Mouse (Mus musculus) lung, postnatal 36 days (tissue): ENCODE results near the gene Usp29.
"Not testable (repeated sequence)": the region's sequence is repeated elsewhere in the genome, so short reads cannot be mapped to it uniquely, and the experiment has no call there.

Source experiments
- DNase-seq: peaks from one replicate; pipeline ENCODE4 v3.0.0; 2022; ENCODE audit warnings: mixed read lengths

Usp29 gene

DNA sequence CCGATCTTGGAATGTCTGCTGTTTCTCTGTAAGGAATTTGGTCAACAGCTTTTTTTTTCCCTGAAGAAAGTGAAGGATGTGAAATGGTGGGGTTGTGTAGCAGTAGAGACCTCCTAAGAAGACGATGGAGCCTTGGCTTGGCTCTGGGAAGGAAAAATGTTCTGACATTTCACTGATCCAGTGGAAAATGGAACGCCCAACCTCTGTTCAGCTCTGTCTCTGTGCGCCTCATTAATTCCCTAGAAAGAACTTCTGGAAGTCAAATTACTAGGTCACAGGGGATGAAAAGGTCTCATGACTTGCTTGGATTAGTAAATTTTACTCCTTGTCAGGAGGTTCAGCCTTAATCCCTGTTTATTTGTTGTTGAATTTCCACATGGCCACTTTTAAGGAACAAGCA, 92.3 kb downstream of the Usp29 start:
- peak; percentile 15 for DNase-seq

DNA sequence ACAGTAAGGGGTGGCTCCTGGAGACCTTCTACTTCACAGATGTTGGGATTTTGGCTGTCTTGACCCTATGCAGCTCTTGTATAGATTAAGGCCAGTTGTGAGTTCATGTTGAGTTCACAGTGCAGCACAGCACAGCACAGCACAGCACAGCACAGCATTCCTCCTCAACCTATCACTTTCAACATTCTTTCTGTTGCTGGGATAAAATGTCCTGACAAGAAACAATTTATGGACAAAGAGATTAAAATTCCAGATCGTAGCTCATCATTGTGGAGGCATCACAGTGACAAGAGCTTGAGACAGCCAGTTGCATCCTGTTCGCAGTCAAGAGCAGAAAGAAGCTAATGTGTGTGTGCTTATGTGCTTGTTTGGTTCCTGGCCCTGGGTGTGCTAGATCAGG, 93.3 kb downstream of the Usp29 start:
- no peak for DNase-seq

DNA sequence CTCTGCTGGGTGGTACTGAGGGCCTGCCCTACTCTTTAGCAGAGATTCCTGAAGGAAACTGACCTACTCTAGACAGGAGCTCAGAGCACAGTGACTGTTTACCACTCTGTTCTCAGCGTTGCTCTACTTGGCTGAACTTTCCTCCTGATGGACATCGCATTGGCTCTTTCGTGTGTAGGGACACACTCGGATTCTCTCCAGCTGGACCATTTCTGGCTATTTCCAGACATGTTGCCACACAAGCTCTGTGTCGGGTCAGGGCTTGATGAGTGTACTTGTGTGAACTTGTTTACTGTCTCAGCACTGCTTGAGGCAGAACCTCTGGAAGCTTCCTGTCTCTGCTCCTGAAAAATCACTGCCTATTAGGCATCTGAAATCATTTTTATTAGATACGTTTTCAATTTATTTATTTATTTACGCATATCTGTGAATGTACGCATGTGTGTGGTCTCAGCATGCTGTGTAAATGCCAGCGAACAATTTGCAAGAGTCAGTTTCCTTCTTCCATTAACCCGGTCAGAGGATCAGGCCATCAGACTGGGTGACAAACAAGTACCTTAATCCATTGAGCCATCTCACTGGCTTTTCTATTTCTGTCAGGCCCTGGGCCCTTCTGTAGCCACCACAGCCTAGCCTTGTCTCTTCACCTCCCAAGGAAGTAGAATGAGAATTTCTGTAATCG, 95.7 kb downstream of the Usp29 start:
- peak; percentile 67 for DNase-seq

DNA sequence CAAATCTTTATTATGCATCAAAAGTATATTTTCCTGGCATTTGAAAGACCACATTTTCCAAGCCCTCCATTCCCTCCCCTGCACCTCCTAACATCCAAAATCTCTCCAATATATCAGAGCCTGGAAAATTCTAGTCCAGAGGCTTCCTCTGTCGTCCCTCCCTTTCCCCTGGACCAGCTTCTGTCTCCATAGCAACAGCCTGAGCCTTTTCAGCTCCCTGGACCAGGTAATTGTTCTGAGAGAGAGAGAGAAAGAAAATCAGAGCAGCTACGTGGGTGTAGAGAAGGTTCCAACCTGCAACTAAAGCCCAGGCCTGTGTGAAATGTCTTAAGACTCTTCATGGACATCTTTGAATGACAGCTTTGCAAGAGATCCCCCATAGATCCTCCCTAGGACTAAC, 98.8 kb downstream of the Usp29 start:
- DNase-seq = no peak

DNA sequence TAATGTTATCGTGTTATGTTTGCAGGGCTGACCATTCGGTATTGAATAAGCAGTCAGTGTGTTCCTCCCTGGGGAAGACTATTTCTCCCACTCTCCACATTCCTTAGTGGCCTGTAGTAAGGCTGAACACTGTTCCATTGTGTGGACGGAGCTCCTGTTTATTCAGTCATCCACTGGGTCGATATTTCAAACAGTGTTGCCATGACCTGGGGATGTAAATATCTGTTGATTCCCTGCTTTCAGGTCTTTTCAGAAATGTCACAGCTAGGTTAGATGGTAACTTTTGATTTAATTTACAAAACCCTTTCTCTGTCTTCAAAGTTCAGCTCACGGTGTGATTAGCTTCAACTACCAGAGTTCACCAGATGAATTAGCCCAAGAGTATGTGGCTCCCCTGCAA, 104.6 kb downstream of the Usp29 start:
- no peak for DNase-seq

DNA sequence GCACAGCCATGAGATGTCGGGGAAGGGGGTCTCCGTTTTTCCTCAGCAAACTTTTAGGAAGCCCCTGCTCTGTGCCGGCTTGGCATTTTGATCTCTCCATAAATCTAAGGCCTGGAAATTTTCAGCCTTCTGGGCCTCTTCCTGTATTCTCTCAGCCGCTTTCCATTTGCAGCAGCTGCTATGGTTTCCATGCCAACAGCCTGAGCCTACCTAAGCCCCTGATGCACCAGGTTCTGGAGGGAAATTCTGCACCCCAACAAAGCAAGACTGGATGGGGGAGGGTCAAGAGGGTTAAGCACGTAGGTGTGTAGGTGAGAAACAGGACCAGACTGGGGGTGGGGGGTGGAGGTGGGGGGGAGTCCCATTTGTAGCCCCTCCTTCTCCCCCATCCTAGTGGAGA, 105.0 kb downstream of the Usp29 start:
- DNase-seq = no peak

DNA sequence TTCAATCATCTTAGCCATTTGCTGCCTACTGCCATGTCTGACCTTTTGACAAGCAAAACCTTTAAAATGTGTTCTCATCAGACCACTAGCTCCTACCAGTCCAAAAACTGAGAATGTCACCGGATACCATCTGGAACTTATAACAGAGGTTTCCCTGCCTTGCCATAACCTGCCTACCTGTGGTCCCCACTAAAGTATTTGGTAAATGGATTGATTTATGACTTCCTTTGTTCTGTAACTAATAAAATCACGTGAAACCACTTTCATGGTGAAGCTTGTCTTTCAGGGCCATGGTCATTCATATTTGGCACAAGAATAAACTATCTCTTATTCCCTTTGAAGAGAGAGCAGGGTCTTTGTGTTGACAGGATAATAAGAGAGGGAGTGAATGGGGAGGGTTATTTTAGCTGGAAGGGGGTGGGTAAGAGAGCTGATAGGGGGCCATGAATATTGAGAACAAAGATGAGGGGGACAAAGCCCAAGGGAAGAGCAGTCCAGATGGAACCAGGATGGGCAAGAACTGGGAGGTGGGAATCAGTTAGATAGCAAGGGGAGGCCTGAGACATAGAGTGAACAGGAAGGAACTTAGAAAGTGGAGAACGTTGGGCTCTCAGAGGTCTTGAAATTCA, 107.0 kb downstream of the Usp29 start:
- DNase-seq = no peak

DNA sequence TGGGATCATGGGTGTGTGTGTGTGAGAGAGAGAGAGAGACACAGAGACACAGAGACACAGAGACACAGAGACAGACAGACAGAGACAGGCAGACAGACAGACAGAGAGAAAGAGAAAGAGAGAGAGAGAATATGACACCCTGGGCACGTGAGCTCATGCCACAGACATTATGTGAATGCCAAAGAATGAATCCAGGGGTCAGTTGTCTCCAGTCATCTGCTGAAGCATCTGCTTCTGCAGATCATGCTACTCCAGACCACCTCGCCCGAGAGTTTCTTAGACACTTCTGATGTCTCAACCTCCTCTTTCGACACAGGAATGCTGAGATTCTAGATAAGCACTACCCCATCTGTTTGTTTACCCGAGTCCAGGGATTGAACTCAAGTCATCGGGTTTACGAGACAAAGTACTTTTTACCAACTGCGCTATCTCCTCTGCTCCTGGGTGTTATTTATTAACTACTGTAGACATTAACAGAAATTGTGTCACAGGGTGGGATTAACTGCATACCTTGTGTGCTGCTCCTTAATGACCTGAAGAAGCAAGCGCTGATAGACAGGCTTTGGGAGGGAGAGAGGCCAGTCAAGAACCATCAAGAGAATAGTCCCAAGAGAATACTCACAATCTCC, 107.7 kb downstream of the Usp29 start:
- DNase-seq = no peak

DNA sequence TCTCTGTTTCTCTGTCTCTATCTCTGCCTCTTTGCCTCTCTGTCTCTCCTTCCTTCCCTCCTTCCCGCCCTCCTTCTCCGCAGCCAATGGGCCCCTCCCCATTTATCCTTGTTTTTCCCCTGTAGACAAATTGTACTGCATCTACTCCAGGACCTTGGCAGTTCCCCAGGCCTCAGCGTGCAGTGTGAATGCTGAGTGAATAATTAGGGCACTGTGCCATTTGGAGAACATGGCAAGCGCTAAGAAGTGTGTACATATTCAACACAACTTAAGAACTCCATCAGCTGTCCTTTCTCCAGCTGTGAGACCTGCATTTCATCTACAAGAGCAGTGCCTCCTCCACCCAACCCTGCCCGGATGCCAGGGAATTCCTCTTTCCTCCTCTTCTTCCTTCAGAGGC, 110.5 kb downstream of the Usp29 start:
- no peak for DNase-seq

DNA sequence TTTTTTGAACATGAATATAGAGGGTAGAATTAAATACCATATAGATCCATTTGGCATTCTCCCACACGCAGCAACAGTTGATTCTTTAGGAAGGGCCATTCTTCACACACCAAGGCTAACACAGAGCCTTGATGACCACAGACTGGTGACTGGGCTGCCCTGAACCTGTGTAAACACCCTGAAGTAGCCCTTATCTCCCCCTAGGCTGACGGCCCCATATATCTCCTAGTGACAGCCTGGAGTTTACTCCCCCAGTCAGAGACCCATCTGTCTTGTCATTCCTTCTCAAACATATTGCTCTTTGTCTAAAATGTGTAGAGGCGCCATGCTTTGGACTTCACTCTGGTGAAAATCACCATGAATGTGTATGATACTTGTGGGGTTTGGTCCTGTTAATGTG, 119.1 kb downstream of the Usp29 start:
- no peak for DNase-seq

DNA sequence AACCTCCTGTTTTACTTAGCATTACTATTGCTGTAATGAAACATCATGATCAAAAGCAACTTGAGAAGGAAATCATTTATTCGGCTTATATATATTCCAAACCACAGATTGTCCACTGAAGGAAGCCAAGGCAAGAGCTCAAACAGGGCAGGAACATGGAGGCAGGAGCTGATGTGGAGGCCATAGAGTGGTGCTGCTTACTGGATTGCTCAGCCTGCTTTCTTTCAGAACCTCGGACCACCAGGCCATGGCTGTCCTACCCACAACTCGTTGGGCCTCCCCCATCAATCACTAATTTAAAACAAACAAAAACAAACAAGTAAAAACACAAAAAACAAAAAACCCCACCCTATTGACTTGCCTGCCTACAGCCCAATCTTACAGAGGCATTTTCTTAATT, 119.9 kb downstream of the Usp29 start:
- DNase-seq = no peak

DNA sequence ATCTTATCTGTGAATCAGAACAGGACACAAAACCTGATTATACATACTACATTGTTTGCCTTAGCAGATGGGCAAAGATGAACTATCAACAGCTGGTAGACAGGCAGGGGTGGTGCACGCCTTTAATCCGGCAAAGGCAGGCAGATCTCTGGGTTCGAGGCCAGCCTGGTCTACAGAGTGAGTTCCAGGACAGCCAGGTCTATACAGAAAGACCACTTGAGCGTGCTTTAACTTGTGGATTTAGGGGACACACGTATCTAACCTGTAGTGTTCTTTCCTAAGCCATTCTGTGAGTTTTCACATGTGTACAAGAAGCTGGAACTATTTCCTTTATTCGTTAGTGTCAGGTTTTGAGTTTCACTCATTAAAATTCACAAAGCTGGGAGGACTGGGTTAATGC, 120.9 kb downstream of the Usp29 start:
- no peak for DNase-seq

DNA sequence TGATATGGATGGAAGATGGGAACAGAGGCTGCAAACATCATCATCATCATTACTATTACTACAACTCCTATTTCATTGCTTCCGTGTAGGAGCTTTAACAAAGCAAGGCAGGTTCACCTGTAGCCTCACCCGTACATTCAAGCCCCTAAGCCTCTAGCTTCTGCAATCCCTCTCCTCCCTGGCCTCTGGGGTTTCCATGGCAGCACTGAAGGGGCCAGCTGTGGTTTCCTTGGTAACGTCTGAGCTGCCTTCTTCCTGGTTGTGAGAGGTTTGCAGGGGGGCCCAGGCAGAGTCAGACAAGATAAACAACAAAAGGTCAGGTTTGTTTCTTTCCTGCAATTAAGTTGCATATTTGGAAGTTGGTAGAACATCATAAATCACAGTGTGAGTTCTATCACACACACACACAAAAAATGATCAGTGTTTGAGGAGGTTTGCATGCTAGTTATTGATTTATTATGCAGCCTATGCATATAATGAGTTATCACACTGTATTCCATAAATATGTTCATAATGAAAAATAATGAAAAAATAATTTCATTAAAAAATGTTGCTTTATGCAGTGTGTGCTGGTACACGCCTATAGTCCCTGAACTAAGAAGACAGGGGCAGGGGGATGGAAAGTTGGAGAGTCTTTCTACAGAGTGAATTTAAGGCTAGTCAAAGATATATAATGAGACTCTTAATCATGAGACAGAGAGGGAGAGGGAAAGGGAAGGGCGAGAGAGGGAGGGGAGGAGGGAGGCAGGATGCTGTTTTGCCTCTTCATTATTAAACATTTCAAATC, 121.5 kb downstream of the Usp29 start:
- no peak for DNase-seq

DNA sequence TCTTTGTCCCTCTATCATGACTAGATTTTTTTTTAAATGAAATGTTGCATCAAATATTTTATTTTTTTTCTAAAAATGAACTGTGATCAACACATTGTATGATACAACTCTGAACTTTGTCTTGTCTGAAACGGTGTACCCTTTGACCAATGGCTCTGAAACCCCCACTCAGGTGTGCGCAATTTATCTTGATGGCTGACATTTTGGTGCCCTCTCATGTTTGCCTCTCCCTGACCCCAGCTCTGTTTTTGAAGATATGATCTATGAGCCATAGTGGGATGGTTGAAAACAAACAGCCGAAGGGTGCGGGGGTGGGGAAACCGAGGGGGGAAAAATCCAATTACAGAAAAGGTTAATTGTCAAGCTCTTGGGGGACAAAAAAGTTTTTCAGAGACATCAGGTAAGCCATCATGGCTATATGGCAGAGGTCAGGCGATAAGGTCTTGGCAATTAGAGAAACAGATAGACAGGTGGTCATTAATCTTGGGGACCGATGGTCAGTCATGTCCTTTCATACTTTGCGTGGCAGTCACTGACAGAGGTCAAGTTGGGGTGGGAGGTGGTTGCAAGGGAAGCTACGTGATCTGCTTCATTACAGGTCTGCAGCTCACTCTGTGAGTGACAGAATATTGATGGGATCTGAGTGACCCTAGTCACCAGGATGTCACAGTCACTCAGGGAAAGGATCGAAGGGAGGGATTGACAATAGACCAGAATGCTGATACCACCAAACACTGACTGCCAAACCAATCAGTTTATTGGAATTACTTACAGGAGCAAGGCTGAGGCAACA, 125.4 kb downstream of the Usp29 start:
- DNase-seq = no peak

DNA sequence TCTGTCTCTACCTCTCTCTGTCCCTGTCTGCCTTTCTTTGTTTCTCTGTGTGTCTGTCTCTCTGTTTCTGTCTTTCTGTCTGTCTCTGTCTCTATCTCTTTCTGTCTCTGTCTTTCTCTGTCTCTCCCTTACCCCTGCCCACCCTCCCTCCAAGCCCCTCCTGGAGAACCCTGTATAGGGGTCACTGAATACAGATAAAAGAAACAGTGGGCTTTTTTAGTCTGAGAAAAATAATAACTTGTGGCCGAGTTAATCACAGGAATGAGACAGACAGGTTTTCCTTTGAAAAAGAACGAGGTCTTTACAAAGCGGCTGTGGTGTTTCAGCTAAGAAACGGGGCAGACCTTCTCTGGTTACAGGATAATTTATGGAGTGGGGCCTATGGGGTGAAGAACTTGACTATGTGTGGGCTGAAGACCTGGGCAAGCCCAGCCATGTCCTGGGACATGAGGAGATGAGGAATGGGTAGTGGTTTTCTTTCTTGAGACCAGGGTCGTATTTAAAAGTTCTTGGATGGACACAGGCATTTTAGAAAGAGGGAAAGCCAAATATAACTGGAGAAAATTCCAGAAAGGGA, 128.4 kb downstream of the Usp29 start:
- no peak for DNase-seq

DNA sequence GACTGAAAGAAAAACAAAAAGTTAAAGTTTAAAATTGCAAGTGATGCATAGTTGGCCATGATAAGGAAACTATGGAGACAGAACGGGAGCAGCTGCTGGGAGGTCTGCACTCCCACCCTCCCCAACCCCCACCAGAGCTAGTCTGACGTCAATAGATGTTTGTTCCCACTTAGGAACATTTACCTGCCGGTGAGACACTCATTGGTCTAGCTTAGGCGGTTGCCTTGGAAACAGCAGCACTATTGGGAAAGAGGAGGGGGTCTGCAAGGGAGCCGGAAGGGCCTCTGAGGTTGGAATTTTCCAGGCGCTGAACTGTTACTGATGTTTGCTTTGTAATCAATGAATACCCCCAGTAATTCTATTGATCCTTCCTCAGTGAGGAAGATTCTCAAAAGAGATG, 130.3 kb downstream of the Usp29 start:
- DNase-seq = no peak

DNA sequence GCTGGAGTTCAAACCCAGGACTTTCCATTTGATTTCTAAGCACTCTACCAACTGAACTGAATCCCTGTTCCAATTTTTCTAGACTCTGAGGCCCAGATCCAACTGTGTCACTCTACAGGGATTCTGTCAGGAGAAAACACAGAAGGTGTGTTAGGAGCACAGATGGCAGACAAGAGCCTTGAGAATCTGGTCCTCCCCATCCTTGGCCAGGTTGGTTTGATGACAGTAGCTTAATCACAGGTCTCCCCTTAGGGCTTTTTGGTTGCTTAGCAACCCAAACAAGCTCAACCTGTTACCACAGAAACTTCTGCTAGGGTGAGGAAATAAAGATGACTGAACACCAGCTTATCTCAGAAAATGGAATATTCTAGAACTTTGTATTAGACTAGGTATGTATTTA, 136.0 kb downstream of the Usp29 start:
- no peak for DNase-seq

DNA sequence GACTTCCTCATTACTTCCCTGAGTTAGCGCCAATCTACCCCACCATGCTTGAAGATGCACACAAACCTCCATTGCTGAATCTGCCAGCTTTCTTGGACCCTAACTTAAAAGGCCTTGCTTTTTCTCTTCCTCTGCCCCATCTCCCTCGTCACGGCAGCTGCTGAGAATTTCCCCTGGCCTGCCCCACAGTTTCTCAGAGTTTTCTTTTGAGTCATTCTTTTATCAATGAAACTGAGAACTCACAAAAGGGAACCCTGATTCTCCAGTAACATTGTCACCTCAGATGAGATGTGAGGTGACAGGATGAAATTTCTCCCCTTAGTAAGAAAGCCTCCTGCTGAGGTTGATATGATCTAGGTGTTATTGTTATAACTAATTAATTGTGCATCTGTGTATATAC, 138.5 kb downstream of the Usp29 start:
- DNase-seq = no peak

DNA sequence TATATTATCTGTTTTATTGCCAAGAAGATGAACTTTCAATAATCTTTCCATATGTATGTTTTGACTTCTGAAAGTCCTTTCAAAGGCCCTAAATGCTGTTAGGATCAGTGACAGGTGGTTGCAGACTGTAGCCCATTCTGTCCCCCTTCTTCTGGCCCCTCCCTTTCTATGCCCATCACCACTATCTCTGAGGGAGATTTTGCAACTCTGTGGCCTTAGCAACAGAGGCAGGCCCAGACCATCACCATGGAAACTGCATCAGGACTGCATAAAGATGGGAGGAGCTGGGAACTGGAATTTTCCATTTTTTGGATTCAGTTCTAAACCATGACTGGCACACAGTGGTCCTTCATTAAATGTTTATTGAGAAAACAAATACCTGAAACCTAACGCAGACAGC, 139.2 kb downstream of the Usp29 start:
- DNase-seq = no peak

DNA sequence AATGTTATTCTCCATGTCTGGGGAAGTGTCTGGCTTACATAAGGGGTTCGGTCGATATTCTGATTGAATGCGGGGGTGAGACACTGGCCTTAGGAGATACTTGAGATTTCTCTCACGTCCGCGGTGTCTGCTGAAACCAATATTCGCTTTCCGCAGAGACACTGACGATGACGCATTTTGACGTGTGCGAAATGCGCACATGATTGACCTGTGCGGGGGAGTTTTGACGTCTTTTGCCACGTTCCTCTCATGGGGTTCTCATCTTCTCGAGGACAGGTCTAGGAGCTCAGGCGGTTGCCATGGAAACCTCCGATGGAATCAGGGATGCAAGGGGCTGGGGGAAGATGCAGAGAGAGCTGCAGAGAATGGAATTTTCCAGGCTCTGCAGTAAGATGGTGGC, 144.1 kb downstream of the Usp29 start:
- no peak for DNase-seq

DNA sequence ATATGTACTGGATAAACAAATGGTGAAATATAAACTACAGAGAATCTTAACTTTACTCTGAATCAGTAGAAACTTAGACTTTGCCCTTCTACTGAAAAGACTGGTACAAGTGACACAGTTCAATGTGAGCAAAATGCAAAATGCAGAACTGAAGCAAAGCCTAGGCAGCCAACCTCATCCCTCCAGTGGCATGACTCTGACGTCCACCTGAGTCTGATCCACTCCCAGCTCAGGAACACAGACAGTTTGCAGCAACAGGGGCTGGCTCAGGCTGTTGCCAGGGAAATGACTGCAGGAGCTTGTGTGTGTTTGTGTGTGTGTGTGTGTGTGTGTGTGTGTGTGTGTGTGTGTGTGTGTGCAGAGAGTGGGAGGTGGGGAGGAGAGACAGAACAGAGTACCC, 147.8 kb downstream of the Usp29 start:
- no peak for DNase-seq

DNA sequence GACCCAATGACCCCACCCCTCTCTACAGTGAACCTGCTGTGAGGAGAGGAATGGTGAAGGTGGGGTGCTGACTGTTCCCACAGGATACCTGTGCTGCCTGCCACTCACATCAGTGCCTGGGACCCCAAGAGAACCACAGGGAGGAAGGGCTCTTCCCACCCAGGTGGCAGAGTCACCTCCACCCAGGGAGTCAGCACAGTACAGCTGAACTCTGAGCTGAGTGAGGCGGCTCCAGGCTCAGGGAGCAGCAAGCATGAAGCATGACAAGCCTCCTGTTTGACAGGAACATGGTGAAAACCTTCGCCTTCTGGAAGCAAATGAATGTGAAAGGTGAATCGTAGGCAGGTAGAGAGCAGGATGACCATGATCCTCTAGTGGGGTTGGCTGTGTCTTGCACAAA, 148.5 kb downstream of the Usp29 start:
- DNase-seq = not testable (repeated sequence)
